Mouse (Mus musculus) lung, adult 2 months (tissue): Measurements from ENCODE around the gene 5330417H12Rik.

Experiments used
- CTCF ChIP-seq: fragments of 200-500 bp; IDR thresholded peaks from 2 replicates; pipeline ENCODE4 v1.5.1; 2011; ENCODE audit warnings: mild to moderate bottlenecking, low read length, control low read depth; ENCODE audit not compliant: insufficient read depth
- POLR2A ChIP-seq: fragments of 200-500 bp; IDR thresholded peaks from 2 replicates; pipeline ENCODE4 v1.6.1; 2011; ENCODE audit warnings: low read depth, mild to moderate bottlenecking, control low read depth, low read length, borderline replicate concordance; ENCODE audit errors: extremely low read depth

- TF ChIP-seq POLR2A, result no peak
- no peak for TF ChIP-seq CTCF
Observed at GRCm38 (mm10) chr7:107656451-107656850, 31.5 kb upstream of the 5330417H12Rik start.
